Mouse (Mus musculus) ES-Bruce4 (cell line): Measurements from ENCODE around the gene Slc7a7. TPM values are rescaled to one million over a fixed set of nuclear protein-coding genes. Genes with fewer than 3 reads are reported as not detected.

Experiments used
- H3K27ac ChIP-seq: 2 replicates; pipeline ENCODE4 v1.5.1; 2012; ENCODE audit warnings: low read length, inconsistent platforms; ENCODE audit not compliant: insufficient read depth
- H3K27me3 ChIP-seq: 2 replicates; pipeline ENCODE4 v1.6.1; 2012; ENCODE audit warnings: mild to moderate bottlenecking, low read length, inconsistent platforms; ENCODE audit not compliant: control insufficient read depth, poor library complexity, insufficient read depth, severe bottlenecking
- H3K36me3 ChIP-seq: 2 replicates; pipeline ENCODE4 v1.6.1; 2012; ENCODE audit warnings: inconsistent platforms, mild to moderate bottlenecking, low read length, moderate library complexity; ENCODE audit not compliant: control insufficient read depth, poor library complexity, insufficient read depth, severe bottlenecking
- H3K4me1 ChIP-seq: one replicate; pipeline ENCODE4 v1.8.1; 2011; ENCODE audit warnings: low read length; ENCODE audit not compliant: control insufficient read depth, insufficient read depth
- H3K4me3 ChIP-seq: 2 replicates; pipeline ENCODE4 v1.5.1; 2011; ENCODE audit warnings: low read depth, mild to moderate bottlenecking, low read length
- H3K9ac ChIP-seq: 2 replicates; pipeline ENCODE4 v1.6.1; 2012; ENCODE audit warnings: low read depth, mild to moderate bottlenecking, inconsistent platforms; ENCODE audit not compliant: poor library complexity, severe bottlenecking
- H3K9me3 ChIP-seq: replicated peaks from 2 replicates; pipeline ENCODE4 v1.6.1; 2012; ENCODE audit warnings: mild to moderate bottlenecking, low read length, inconsistent platforms; ENCODE audit not compliant: control insufficient read depth, poor library complexity, insufficient read depth, severe bottlenecking
- CTCF ChIP-seq: IDR thresholded peaks from one replicate; pipeline ENCODE4 v1.8.1; 2011; ENCODE audit warnings: low read depth, low read length
- EP300 ChIP-seq: IDR thresholded peaks from 2 replicates; pipeline ENCODE4 v1.6.1; 2011; ENCODE audit warnings: low read depth, low read length; ENCODE audit not compliant: insufficient read depth
- POLR2A ChIP-seq: IDR thresholded peaks from one replicate; pipeline ENCODE4 v1.8.1; 2011; ENCODE audit warnings: low read length; ENCODE audit not compliant: insufficient read depth
- polyA plus RNA-seq: library from polyadenylated mRNA; stranded (reverse); fragments of >200 nt; gene quantifications from 2 replicates; pipeline ENCODE4 v1.2.4, GENCODE M21; 2011; ENCODE audit warnings: low read depth; ENCODE audit not compliant: missing spikeins, insufficient read depth, insufficient read length

Gene Slc7a7
- polyA plus RNA-seq, 1 experiment, result 46.6 TPM

DNA sequence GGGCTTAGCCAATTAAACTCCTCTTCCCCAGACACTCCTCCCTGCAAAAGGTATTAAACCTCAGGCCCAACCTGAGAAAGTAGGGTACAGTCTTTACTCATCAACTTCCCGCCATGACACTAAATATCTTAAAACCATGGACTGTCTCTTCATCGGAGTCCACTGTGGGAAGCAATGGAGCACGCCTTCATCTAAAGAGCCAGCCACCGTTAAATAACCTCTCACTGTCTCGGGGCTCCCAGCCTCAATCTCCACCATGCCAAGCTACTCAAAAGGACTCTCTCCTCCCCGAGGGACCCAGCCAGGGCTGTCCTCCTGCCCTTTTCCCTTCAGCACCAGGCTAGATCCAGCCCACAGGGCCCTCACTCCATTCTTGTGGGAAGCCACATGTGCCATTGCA is 47.0 kb downstream of the Slc7a7 start:
- no peak for TF ChIP-seq POLR2A
- H3K9ac ChIP-seq, result no peak overlapping the region
- H3K27ac ChIP-seq, result peak overlapping the region; percentile 53
- H3K36me3 ChIP-seq, result peaks cover 73% of the 10 kb centered on the region
- no peaks in the 10 kb centered on the region for H3K27me3 ChIP-seq
- H3K4me3 ChIP-seq, result no peak overlapping the region
- no peaks in the 10 kb centered on the region for H3K4me1 ChIP-seq
- H3K9me3 ChIP-seq, result peaks cover 14% of the 10 kb centered on the region

DNA sequence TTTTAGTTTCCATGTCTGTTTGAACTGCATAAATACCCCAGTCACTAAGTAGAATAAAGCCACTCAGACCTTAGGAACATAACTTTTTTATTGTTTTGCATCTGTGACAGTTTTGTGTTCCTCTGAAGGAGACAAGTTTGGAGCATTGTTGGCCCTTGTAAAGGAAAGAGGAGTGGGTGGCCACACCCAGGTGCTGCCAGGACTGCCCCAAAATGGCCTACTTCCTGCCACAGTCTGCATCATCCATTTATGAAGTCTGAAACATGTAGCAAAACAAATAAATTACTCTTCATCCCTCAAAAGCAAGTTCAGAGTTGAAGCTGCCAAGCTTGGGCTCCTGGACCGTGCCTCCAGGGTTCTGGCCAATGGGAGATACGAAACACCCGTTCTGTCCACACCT is 48.2 kb downstream of the Slc7a7 start:
- Histone ChIP-seq H3K4me1 (no peaks in the 10 kb centered on the region), H3K9me3 (peaks cover 14% of the 10 kb centered on the region), H3K9ac (no peak overlapping the region), H3K27ac (no peak overlapping the region), H3K27me3 (no peaks in the 10 kb centered on the region), H3K36me3 (peaks cover 68% of the 10 kb centered on the region), H3K4me3 (no peak overlapping the region)
- TF ChIP-seq POLR2A (no peak), EP300 (no peak), CTCF (no peak)

- H3K36me3 ChIP-seq, result peaks cover 54% of the 10 kb centered on the region
- no peak overlapping the region for H3K27ac ChIP-seq
- no peaks in the 10 kb centered on the region for H3K4me1 ChIP-seq
- no peaks in the 10 kb centered on the region for H3K27me3 ChIP-seq
- peaks cover 12% of the 10 kb centered on the region for H3K9me3 ChIP-seq
- no peak overlapping the region for H3K4me3 ChIP-seq
- TF ChIP-seq EP300, result no peak
- no peak for TF ChIP-seq POLR2A
- TF ChIP-seq CTCF, result no peak
- no peak overlapping the region for H3K9ac ChIP-seq
These were observed 50.0 kb downstream of the Slc7a7 start for GRCm38 (mm10) chr14:54367429-54368060.

GRCm38 (mm10) chr14:54366581-54366980 is 51.0 kb downstream of the Slc7a7 start:
- Histone ChIP-seq H3K9ac (no peak overlapping the region), H3K27me3 (no peaks in the 10 kb centered on the region), H3K4me3 (no peak overlapping the region), H3K27ac (no peak overlapping the region), H3K9me3 (peaks cover 4% of the 10 kb centered on the region), H3K4me1 (no peaks in the 10 kb centered on the region), H3K36me3 (peaks cover 45% of the 10 kb centered on the region)
- TF ChIP-seq EP300, result no peak
- no peak for TF ChIP-seq CTCF
- TF ChIP-seq POLR2A, result no peak

DNA sequence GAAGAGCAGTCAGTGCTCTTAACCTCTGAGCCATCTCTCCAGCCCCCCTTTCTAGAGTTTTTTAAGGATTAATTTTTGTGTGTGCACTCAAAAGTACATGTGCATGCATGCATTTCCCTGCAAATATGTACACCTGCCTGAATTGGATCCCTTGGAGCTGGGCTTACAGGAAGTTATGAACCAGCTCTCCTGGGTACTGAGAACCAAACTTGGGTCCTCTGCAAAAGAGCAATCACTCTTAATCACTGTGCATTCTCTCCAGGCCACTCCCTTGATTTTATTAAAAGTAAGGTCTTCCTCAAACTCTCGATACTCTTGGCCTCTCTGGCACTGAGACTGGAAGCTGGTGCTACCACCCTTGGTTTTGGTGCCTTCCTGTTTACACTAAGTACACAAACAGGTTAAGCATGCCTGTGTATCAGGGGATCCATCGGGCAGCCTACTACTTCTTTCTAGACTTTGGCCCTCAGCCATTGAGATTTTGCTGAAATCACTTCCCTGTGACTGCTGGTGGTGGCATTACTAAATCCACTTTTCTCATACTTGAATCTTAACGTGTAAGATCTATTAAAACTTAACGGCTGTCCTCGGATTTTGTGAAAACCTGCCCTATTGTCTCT is 52.4 kb downstream of the Slc7a7 start:
- no peak for TF ChIP-seq CTCF
- no peak for TF ChIP-seq POLR2A
- TF ChIP-seq EP300, result no peak
- no peak overlapping the region for H3K9ac ChIP-seq
- H3K4me3 ChIP-seq, result no peak overlapping the region
- H3K27me3 ChIP-seq, result no peaks in the 10 kb centered on the region
- H3K4me1 ChIP-seq, result no peaks in the 10 kb centered on the region
- no peaks in the 10 kb centered on the region for H3K9me3 ChIP-seq
- H3K36me3 ChIP-seq, result peaks cover 37% of the 10 kb centered on the region
- no peak overlapping the region for H3K27ac ChIP-seq

DNA sequence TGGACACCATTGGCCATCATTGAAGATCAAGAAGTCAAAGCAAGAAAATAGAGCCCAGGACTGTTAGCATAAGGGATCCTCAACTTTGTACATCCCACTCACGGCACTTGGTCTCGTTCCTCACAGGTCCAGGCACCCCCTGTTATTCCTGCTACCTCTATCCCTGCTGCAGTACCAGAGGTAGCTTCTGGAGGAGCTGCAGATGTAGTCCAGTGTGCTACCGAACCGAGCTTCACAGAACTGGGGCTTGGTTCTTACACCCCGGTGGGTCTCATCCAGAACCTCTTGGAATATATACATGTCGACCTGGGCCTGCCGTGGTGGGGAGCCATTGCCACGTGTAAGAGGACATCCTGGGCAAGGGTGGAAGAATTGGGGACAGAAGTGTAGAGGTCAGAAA is 54.4 kb downstream of the Slc7a7 start:
- Histone ChIP-seq H3K27me3 (no peaks in the 10 kb centered on the region), H3K9ac (no peak overlapping the region), H3K4me3 (no peak overlapping the region), H3K27ac (no peak overlapping the region), H3K9me3 (no peaks in the 10 kb centered on the region), H3K36me3 (peaks cover 17% of the 10 kb centered on the region), H3K4me1 (no peaks in the 10 kb centered on the region)
- TF ChIP-seq EP300 (no peak), POLR2A (no peak), CTCF (no peak)
